Mouse (Mus musculus) neutrophil, adult 65 days (primary cell): ENCODE results near the gene Akr1b7. TPM values are rescaled to one million over a fixed set of nuclear protein-coding genes. Genes with fewer than 3 reads are reported as not detected.

Experiments used
- total RNA-seq: library from RNA; stranded (reverse); gene quantifications from 2 replicates; pipeline ENCODE4 v1.2.4, GENCODE M21; 2023

The Akr1b7 gene
- total RNA-seq, result not detected in 2 replicates

DNA sequence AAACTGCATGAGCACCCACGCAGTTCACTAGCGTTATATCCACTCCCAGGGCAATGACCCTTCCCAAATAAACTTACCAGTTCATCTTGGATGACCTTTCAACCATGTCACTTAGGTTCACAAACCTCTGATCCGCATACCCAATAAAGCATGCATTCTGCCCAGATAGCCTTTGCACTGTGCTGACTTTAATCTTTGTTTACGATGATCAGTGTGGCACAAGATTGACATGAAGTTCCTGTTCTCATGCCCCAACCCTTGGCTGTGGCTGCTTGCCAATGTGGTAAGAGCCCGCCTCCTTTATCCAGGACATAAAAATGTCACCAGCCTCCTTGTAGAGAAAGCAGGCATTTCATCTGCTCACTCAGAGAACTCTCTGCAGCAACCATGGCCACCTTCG is at the start of gene Akr1b7:
Gene Akr1b7 (plus strand): TSS at position 312 of the 400 bp plus-strand sequence.

DNA sequence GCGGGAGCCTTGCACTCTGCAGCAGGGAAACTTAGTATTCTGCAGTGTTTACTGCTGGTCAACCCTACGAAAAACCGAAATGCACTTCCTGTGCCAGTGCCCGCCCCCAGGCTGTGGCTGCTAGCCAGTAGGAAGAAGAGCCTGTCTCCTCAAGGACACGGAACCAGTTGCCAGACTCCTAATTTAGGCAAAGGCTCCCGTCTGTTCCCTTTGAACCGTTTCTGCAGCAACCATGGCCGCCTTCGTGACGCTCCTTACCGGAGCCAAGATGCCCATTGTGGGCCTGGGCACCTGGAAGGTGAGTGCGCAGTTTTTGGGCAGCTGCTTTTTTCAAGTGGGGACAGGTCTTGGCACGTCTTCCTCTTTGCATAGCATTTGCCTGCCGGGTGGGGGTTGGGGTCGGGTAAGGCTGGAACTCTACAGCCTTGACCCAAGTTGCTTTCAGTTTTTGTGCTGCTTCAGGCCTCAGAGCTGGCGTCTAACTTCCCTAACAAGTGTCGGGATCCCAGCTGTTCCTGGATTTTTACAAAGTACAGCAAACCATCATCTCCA is 27.9 kb upstream of the Akr1b7 start, which contains the start of gene Akr1b10:
Gene Akr1b10 (plus strand): TSS at position 109 of the 552 bp plus-strand sequence.

Other genes with a start within 250 kb of the Akr1b7 start
- gene Slc35b4, start 235.2 kb upstream of the Akr1b7 start, total RNA-seq, result 11.3 and 14.9 TPM in 2 replicates
- gene Akr1b3, start 94.9 kb upstream of the Akr1b7 start, total RNA-seq, result 25.9 and 37.7 TPM in 2 replicates
- gene Akr1b8, start 58.2 kb upstream of the Akr1b7 start, total RNA-seq, result not detected in 2 replicates
- gene Akr1b10, start 28.1 kb upstream of the Akr1b7 start, total RNA-seq, result 10.0 and 13.6 TPM in 2 replicates
- gene Bpgm, start 63.9 kb downstream of the Akr1b7 start, total RNA-seq, result 11.1 and 11.7 TPM in 2 replicates
- 0.09 and 0.41 TPM in 2 replicates for gene Cald1, start 186.2 kb downstream of the Akr1b7 start, total RNA-seq